ENCODE assay signal across 8 mouse cellular contexts in genomic region chr11:16751457-16751982, GRCm38 (mm10). TPM values are rescaled to one million over a fixed set of nuclear protein-coding genes. Genes with fewer than 3 reads are reported as not detected.
A peak's percentile ranks its signal among the peaks of the same experiment; 100 is the strongest.
DNase-seq lines count a peak whose midpoint lies in the region; ATAC-seq and TF ChIP-seq lines count a peak whose summit lies in the region.

No protein-coding gene starts in this region.

- H3K9ac ChIP-seq in hindbrain, embryonic 12.5 days = peak overlapping the region; percentile 59; the same call in 1 of the 2 replicates
- peak overlapping the region; percentile 84; the same call in 1 of the 2 replicates for H3K9ac ChIP-seq in stomach, embryonic 15.5 days

- TF ChIP-seq CTCF in spleen, adult 2 months (IDR thresholded peaks at IDR 0.05; ENCODE audit: extremely low read depth, insufficient read depth, insufficient read length, insufficient replicate concordance) = no peak
- no peak for TF ChIP-seq CTCF in lung, adult 2 months (IDR thresholded peaks at IDR 0.05; ENCODE audit: insufficient read depth, low read length)

- H3K4me1 ChIP-seq in spleen, adult 2 months (ENCODE audit: control insufficient read depth, insufficient read depth, insufficient read length) = peaks cover 7% of the 10 kb centered on the region
- peaks cover 7% of the 10 kb centered on the region; the same call in 1 of the 2 replicates for H3K4me1 ChIP-seq in hindbrain, embryonic 12.5 days
- H3K4me1 ChIP-seq in lung, adult 2 months (ENCODE audit: control insufficient read depth, insufficient read depth, low read length) = no peaks in the 10 kb centered on the region
- H3K4me1 ChIP-seq in stomach, embryonic 15.5 days = peaks cover 6% of the 10 kb centered on the region; the same call in 1 of the 2 replicates

- WGBS in spleen, adult 2 months = 58% methylated on average over 7 of the region's 7 CpGs
- WGBS in hindbrain, embryonic 12.5 days = 45% methylated on average over 5 of the region's 7 CpGs
- 29% methylated on average over 7 of the region's 7 CpGs for WGBS in lung, adult 2 months
- WGBS in stomach, embryonic 15.5 days = 31% methylated on average over 7 of the region's 7 CpGs

- H3K9me3 ChIP-seq in hindbrain, embryonic 12.5 days (replicated peaks) = no peaks in the 10 kb centered on the region
- H3K9me3 ChIP-seq in stomach, embryonic 15.5 days = no peaks in the 10 kb centered on the region

- no peak overlapping the region for H3K27ac ChIP-seq in spleen, adult 2 months (ENCODE audit: insufficient read depth, low read length)
- H3K27ac ChIP-seq in hindbrain, embryonic 12.5 days = no peak overlapping the region
- H3K27ac ChIP-seq in stomach, embryonic 15.5 days = 0 out of 2 replicates have a peak overlapping the region, but pooled peaks have one; percentile 54

- no peak for TF ChIP-seq POLR2A in spleen, adult 2 months (IDR thresholded peaks at IDR 0.05; ENCODE audit: low read depth, low read length)
- TF ChIP-seq POLR2A in lung, adult 2 months (IDR thresholded peaks at IDR 0.05; ENCODE audit: borderline replicate concordance, extremely low read depth, low read depth, low read length) = no peak

- H3K4me3 ChIP-seq in spleen, adult 2 months (ENCODE audit: extremely low read depth, insufficient read depth, insufficient read length) = peak overlapping the region; percentile 11; the same call in 1 of the 2 replicates
- H3K4me3 ChIP-seq in hindbrain, embryonic 12.5 days = peak overlapping the region; percentile 56
- H3K4me3 ChIP-seq in lung, adult 2 months (replicated peaks; ENCODE audit: extremely low read depth, low read depth, low read length) = peak overlapping the region; percentile 59
- H3K4me3 ChIP-seq in stomach, embryonic 15.5 days (replicated peaks) = peak overlapping the region; percentile 82

- H3K4me2 ChIP-seq in hindbrain, embryonic 12.5 days (replicated peaks) = peak overlapping the region; percentile 97
- H3K4me2 ChIP-seq in stomach, embryonic 15.5 days = peak overlapping the region; percentile 87

- peak; percentile 15; the same call in 1 of the 2 replicates for ATAC-seq in hindbrain, embryonic 12.5 days (ENCODE audit: low FRiP score)
- ATAC-seq in stomach, embryonic 15.5 days (ENCODE audit: insufficient read depth, low FRiP score, low read depth) = no peak; the same call in 1 of the 2 replicates
- no peak for ATAC-seq in erythroblast, adult 5-6 weeks (replicated peaks; ENCODE audit: low FRiP score, poor library complexity, severe bottlenecking)

- H3K36me3 ChIP-seq in spleen, adult 2 months (ENCODE audit: control insufficient read depth, insufficient read depth, low read length) = no peaks in the 10 kb centered on the region
- no peaks in the 10 kb centered on the region for H3K36me3 ChIP-seq in hindbrain, embryonic 12.5 days
- no peaks in the 10 kb centered on the region for H3K36me3 ChIP-seq in stomach, embryonic 15.5 days

- peaks cover 12% of the 10 kb centered on the region for H3K27me3 ChIP-seq in spleen, adult 2 months (ENCODE audit: control insufficient read depth, insufficient read depth, low read length)
- H3K27me3 ChIP-seq in hindbrain, embryonic 12.5 days = peaks cover 43% of the 10 kb centered on the region
- no peaks in the 10 kb centered on the region for H3K27me3 ChIP-seq in stomach, embryonic 15.5 days (replicated peaks)

- no peak for DNase-seq in spleen, adult 2 months (ENCODE audit: low read depth in 1 of 2, low spot score in 2 of 2)
- DNase-seq in spleen, postnatal 10 days (ENCODE audit: low spot score in 2 of 2) = no peak
- DNase-seq in lung, adult 2 months = peak; percentile 74
- no peak for DNase-seq in adrenal gland, adult (ENCODE audit: inconsistent age in 2 of 2, low spot score in 1 of 2)
- DNase-seq in urinary bladder, postnatal 10 days (ENCODE audit: low spot score) = no peak

RNA-seq across cellular contexts. Expression of gene Egfr, which starts 0.5 kb away (rescaled TPM):
- 2.2 and 8.5 TPM in 2 replicates for polyA plus RNA-seq in spleen, adult 2 months (2012; rRNA removed)
- polyA plus RNA-seq in hindbrain, embryonic 12.5 days (2016; fragmentation: Nextera tagmentation; extraction: Ambion mirVana) = 6.7 and 8.1 TPM in 2 replicates
- 25.7 and 34.7 TPM in 2 replicates for polyA plus RNA-seq in lung, adult 2 months (2012; rRNA removed)
- polyA plus RNA-seq in stomach, embryonic 15.5 days (2015; fragmentation: Nextera tagmentation; extraction: Ambion mirVana) = 11.6 and 18.5 TPM in 2 replicates
- not detected in 2 replicates for total RNA-seq in erythroblast, adult 5-6 weeks (2015; ENCODE audit: low replicate concordance)
- total RNA-seq in erythroblast, adult 5-6 weeks (2017; ENCODE audit: low replicate concordance) = 0.51 TPM in 1 of 2 replicates, not detected in the other

Comparison
In these comparisons a context has a peak if more than half of its experiments do, and no peak if none do; other contexts are left out.
1. H3K4me3 ChIP-seq: peak in every context shown above with its lines; median percentile 82 in stomach, embryonic 15.5 days; 59 in lung, adult 2 months; 56 in hindbrain, embryonic 12.5 days; 11 in spleen, adult 2 months.